Mouse (Mus musculus) limb, embryonic 13.5 days (tissue): ENCODE measurements at regions not wholly inside any gene's neighbourhood (a gene's known extent, or its start where the extent isn't known, plus 50 kb on each side); places are given as distances from the start of the nearest gene placed in this dataset.
A peak's percentile ranks its signal among the peaks of the same experiment; 100 is the strongest.

Source experiments
- ATAC-seq: fragments of 200-750 bp; cut with Nextera tagmentation; 2 replicates; pipeline ENCODE4 v1.8.0; 2017; ENCODE audit warnings: low read depth, moderate number of reproducible peaks, moderate TSS enrichment; ENCODE audit not compliant: low FRiP score
- H3K27ac ChIP-seq: fragments of 300-500 bp; sonication (generic); 2 replicates; pipeline ENCODE4 v1.5.1; 2015; ENCODE audit warnings: inconsistent platforms, mild to moderate bottlenecking, moderate library complexity
- H3K27me3 ChIP-seq: fragments of 300-500 bp; sonication (generic); 2 replicates; pipeline ENCODE4 v1.6.1; 2015; ENCODE audit warnings: mild to moderate bottlenecking, inconsistent platforms
- H3K36me3 ChIP-seq: fragments of 300-500 bp; sonication (generic); 2 replicates; pipeline ENCODE4 v1.6.1; 2015; ENCODE audit warnings: inconsistent platforms, mild to moderate bottlenecking, moderate library complexity
- H3K4me1 ChIP-seq: fragments of 300-500 bp; sonication (generic); 2 replicates; pipeline ENCODE4 v1.6.1; 2015; ENCODE audit warnings: inconsistent platforms
- H3K4me2 ChIP-seq: fragments of 300-500 bp; sonication (generic); replicated peaks from 2 replicates; pipeline ENCODE4 v1.6.1; 2015; ENCODE audit warnings: inconsistent platforms, mild to moderate bottlenecking, moderate library complexity
- H3K4me3 ChIP-seq: fragments of 300-500 bp; sonication (generic); 2 replicates; pipeline ENCODE4 v1.5.1; 2015; ENCODE audit warnings: moderate library complexity, mild to moderate bottlenecking, inconsistent platforms
- H3K9ac ChIP-seq: fragments of 300-500 bp; sonication (generic); 2 replicates; pipeline ENCODE4 v1.6.1; 2015; ENCODE audit warnings: mild to moderate bottlenecking, inconsistent platforms
- H3K9me3 ChIP-seq: fragments of 300-500 bp; sonication (generic); 2 replicates; pipeline ENCODE4 v1.6.1; 2016; ENCODE audit warnings: inconsistent platforms
- WGBS: fragments of 180-500 bp; shearing (Covaris S2); methylation state at CpG from one replicate; pipeline ENCODE4 v1.1.7; 2015; 5-methylcytosine and 5-hydroxymethylcytosine counted together

DNA sequence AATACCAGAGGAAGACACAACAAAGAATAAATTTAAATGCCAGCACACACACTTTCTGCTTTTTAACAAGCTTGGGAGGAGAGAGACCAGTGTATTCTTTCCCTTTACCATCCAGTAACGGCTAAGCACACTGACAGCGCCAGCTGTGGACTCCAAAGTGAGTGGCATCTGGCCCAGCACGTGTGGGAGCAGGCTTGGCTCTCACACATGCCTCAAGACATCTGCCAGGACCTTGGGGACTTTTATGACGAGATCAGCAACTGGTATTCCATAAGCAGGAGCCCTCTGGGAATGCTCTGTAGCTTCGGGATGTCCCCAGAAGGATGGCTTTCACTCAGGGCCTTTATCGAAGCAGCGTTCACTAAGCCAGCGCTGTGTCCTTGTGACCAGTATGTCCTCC lies 92.0 kb upstream of the Gm10234 start:
- no peak overlapping the region for H3K9ac ChIP-seq
- H3K4me1 ChIP-seq, result no peaks in the 10 kb centered on the region
- H3K36me3 ChIP-seq, result no peaks in the 10 kb centered on the region
- H3K27me3 ChIP-seq, result no peaks in the 10 kb centered on the region
- H3K4me3 ChIP-seq, result no peak overlapping the region
- peak; percentile 24; the same call in 1 of the 2 replicates for ATAC-seq
- H3K27ac ChIP-seq, result no peak overlapping the region
- 68% methylated on average over 8 of the region's 8 CpGs for WGBS
- H3K4me2 ChIP-seq, result no peak overlapping the region
- no peaks in the 10 kb centered on the region for H3K9me3 ChIP-seq

DNA sequence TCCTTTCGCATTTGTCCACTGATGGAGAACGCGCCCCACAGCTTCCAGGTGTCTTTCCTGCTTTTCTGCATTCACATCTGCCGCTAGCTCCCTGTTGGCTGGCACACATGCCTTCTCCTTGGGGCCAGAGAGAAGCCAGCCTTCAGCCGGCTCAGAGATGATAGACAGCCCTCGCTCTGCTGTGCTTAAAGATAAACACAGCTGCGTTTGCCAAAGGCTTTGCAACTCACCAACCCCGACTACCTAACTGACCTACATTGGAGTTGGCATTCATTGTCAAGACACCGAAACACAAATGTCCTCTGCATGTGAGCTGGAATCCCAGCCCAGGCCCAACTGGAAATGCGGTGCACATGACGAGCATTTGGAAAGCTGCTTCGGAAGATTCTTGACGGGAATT lies 87.2 kb upstream of the Gm10234 start:
- no peak overlapping the region for H3K4me3 ChIP-seq
- no peaks in the 10 kb centered on the region for H3K27me3 ChIP-seq
- H3K27ac ChIP-seq, result no peak overlapping the region
- no peak overlapping the region for H3K4me2 ChIP-seq
- no peaks in the 10 kb centered on the region for H3K4me1 ChIP-seq
- WGBS, result 73% methylated on average over 13 of the region's 13 CpGs
- H3K36me3 ChIP-seq, result no peaks in the 10 kb centered on the region
- H3K9ac ChIP-seq, result no peak overlapping the region
- no peak for ATAC-seq
- H3K9me3 ChIP-seq, result no peaks in the 10 kb centered on the region

DNA sequence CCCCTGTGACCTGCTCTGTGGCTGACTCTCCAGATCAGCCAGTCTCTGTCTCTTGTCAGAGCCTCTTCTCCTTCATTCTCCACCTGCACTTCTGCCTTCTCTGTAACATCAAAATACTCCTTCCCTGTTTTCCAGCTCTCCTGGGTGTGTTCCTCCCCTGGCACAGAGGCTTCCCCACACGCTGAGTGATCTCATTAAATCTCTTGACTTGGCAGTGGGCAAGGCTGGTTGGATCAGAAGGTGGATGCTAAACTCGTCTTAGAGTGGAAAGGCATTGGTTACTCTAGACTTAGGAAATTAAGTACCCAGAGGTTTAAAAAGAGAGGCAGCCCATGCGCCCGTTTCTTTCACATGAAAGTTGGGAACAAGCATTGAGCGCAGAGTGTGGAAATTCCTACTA lies 78.3 kb upstream of the Gm10234 start:
- WGBS, result 77% methylated on average over 5 of the region's 5 CpGs
- Histone ChIP-seq H3K27ac (no peak overlapping the region), H3K9me3 (no peaks in the 10 kb centered on the region), H3K4me2 (no peak overlapping the region), H3K4me3 (no peak overlapping the region), H3K4me1 (no peaks in the 10 kb centered on the region), H3K9ac (no peak overlapping the region), H3K36me3 (no peaks in the 10 kb centered on the region), H3K27me3 (no peaks in the 10 kb centered on the region)
- no peak for ATAC-seq

DNA sequence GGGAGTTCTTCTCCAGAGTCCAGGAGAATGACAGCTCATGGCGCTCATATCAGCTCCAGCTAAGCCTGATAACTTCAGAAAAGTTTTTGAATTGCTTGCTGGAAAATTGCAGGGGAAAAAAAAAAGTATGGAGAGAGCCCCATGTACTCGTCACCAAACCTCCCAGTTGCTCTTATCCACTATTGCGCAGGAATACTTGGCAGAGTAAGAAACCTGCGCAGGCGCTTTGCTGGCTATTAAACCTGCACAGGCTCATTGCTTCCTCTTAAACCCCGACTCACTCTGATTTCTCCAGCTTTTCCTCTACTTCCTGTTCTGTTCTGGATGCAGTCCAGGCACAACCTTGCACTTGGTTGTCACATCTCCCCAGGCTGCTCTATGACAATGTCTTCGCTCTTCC lies 77.0 kb upstream of the Gm10234 start:
- Histone ChIP-seq H3K4me1 (no peaks in the 10 kb centered on the region), H3K4me2 (no peak overlapping the region), H3K9me3 (no peaks in the 10 kb centered on the region), H3K36me3 (no peaks in the 10 kb centered on the region), H3K4me3 (no peak overlapping the region), H3K27ac (no peak overlapping the region), H3K9ac (no peak overlapping the region), H3K27me3 (no peaks in the 10 kb centered on the region)
- ATAC-seq, result no peak
- WGBS, result 72% methylated on average over 7 of the region's 7 CpGs

DNA sequence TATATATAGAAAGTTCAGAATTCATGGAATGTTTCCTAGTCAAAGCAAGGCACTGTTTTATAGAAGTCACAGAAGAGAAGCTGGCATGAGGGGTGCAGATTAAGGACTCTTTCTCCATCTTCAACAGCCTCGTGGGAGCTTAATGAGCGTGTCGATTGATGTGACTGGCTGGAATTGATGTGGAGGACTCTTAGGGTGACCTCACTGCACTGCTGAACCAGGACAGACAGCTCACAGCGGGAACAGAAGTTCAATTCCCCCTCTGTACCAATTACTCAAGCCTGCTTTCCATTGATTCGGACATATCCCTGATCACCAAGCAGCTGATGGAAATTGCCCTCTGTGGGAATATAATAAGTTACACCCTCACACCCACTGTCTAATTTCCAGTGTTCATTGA lies 65.6 kb upstream of the Gm10234 start:
- WGBS, result 56% methylated on average over 5 of the region's 5 CpGs
- Histone ChIP-seq H3K27me3 (no peaks in the 10 kb centered on the region), H3K4me1 (no peaks in the 10 kb centered on the region), H3K9ac (no peak overlapping the region), H3K27ac (no peak overlapping the region), H3K4me2 (no peak overlapping the region), H3K36me3 (no peaks in the 10 kb centered on the region), H3K9me3 (no peaks in the 10 kb centered on the region), H3K4me3 (no peak overlapping the region)
- ATAC-seq, result no peak

DNA sequence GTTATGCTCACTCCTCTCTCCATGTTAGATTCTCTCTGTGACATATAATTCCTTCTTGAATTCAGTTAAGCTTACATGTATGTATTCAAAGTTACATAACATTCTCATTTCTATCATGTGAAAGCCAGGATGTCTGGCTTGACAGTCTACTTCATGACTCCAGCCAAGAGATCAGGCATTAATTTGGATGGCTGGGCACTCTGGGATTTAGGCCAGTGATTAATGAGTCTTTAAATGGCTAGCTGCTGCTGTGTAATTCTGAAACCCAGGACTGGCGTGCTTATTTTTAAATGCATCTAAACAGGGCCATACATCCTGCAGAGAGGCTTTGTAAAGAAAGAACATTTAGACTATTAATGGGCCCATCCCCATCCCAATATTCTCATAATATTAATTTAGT lies 60.9 kb upstream of the Gm10234 start:
- Histone ChIP-seq H3K4me1 (no peaks in the 10 kb centered on the region), H3K9me3 (no peaks in the 10 kb centered on the region), H3K36me3 (no peaks in the 10 kb centered on the region), H3K4me2 (no peak overlapping the region), H3K9ac (no peak overlapping the region), H3K27me3 (no peaks in the 10 kb centered on the region), H3K27ac (no peak overlapping the region), H3K4me3 (no peak overlapping the region)
- ATAC-seq, result no peak
- WGBS, result 20% methylated on average over 1 of the region's 1 CpGs

DNA sequence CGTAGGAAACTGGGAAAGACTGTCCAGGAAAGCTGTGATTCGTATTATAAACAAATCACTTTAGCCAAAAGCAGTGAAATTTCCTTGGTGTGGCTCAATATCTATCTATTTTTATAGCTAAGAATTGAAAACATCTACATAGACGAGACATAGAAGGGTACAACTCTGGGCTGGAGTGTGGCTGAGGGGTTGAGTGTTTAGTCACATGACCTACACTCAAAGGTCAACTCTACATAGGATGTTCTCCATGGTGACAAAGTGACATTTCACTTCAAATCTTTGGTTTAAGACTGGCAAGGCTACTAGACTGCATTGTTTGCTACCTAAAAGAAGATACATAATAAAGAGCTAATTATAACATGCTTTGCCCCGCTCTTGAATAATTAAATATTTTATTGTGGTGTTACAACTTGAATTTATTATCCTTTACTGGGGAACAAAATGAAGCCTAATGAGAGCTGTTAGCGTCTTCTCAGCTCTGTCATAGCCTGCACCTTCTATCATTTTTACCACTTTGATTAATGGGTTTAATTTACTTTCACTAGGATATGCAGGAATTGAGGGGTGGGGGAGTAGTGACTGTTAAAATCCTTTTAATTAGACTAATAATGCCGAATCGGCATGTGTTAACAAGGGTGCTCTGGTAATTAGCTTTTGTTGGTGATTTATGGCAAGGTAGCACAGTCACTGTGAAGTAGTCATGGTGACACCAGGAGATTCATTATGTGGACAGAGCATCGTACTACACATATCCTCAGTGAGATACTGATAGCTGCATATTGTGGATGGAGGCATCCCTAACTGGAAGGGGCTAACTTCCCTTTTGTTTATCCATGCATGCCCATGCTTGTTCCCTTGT lies 57.7 kb upstream of the Gm10234 start:
- no peak for ATAC-seq
- WGBS, result 53% methylated on average over 8 of the region's 8 CpGs
- Histone ChIP-seq H3K27me3 (no peaks in the 10 kb centered on the region), H3K4me3 (no peak overlapping the region), H3K9ac (no peak overlapping the region), H3K4me1 (no peaks in the 10 kb centered on the region), H3K4me2 (no peak overlapping the region), H3K27ac (no peak overlapping the region), H3K36me3 (no peaks in the 10 kb centered on the region), H3K9me3 (no peaks in the 10 kb centered on the region)

DNA sequence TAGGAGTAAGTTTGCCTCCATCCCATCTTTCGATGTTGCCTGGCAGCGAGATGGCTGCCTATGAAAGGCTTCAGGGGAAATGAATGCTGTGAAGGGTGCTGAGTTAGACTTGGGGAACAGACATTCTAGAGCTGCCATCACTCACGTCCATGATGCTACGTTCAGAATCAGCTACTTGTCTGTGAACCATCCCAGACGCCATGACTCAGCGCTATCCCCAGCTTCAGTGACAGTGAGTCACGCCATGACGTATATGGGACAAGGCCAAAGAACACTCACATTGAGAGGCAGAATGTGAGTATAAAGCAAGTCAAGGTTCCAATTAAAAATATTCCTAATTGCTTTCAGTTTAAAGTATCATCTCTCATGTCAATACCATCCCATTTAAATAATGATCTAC lies 52.4 kb upstream of the Gm10234 start:
- WGBS, result 91% methylated on average over 8 of the region's 8 CpGs
- no peaks in the 10 kb centered on the region for H3K4me1 ChIP-seq
- H3K4me2 ChIP-seq, result no peak overlapping the region

More for the DNA sequence above, 52.4 kb upstream of the Gm10234 start:
- no peak for ATAC-seq
- Histone ChIP-seq H3K9me3 (no peaks in the 10 kb centered on the region), H3K27me3 (no peaks in the 10 kb centered on the region), H3K4me3 (no peak overlapping the region), H3K27ac (no peak overlapping the region), H3K9ac (no peak overlapping the region), H3K36me3 (no peaks in the 10 kb centered on the region)
